Mouse (Mus musculus) lung, postnatal 4 days (tissue): ENCODE measurements around the gene Acot11.
A peak's percentile ranks its signal among the peaks of the same experiment; 100 is the strongest.
"Not testable (repeated sequence)": the region's sequence is repeated elsewhere in the genome, so short reads cannot be mapped to it uniquely, and the experiment has no call there.

Experiments
- DNase-seq, 2 experiments: peaks; one replicate each; pipeline ENCODE4 v3.0.0; 2021

The Acot11 gene

DNA sequence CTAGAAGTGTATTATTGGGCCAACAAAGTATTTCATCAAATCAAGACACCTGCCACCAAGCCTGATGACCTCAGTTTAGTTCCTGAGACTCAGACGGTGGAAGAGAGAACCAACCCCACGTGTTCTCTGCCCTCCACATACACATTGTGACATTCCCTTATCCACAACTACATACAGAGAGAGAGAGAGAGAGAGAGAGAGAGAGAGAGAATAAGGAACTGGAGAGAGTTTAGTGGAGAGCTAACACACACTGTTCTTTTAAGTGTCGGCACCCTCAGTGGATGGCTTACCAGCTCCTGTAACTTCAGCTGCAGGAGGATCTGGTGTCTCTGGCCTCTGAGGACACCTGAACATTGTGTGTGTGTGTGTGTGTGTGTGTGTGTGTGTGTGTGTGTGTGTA, 2.5 kb upstream of the Acot11 start:
- DNase-seq: no peak

DNA sequence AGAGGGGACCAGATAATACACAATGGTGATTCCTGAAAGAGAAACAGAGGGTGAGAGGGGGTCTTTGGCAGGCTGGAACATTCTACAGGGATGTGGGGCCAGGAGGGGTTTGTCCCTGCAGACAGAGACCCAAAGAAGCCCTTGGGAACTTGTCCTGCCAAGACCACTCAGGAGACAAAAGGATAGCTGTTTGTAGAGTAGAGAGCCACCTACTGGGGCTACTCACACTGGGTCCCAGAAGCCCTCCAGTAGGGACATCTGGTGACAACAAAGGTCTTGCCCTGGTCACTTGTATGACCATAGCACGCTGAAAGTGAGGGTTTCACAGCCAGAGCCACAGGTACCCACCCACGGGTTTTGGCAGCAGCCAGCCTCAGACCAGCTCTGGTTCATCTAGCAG, 1.1 kb upstream of the Acot11 start:
- no peak for DNase-seq

DNA sequence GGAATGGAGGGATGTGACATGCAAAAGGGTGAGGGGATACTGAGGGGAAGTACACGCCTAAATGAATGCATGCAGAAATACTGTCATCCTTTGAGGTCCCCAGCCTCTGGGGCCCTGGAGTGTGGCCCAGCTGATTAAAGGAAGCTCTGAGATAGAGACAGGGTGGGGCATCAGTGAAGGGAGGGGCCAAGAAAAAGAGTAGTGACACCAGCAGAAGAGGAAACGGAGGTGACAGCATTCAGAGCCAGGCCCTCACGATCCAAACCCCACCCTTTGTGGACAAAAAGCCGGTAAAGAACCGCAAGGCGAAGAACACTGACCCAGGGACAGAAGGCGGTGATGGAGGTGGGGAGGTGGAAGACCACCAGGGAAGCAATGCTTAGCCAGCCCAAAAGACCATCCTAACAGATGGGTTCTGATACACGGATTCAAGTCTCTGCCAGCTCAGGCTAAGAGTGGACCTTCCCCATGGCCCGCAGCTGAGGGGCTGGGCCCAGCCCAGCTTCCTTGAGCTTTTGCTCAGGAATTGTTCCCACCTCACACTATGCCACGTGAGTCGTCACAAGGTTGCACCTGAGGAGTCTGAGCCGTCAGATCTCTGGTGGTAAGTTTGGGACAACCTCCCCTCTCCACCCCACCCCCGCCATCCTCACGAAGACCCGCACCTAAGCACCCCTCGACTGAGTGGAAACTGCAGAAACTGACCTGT, 443 bp downstream of the Acot11 start:
- DNase-seq: peak in 1 of 2 experiments; percentile 50

DNA sequence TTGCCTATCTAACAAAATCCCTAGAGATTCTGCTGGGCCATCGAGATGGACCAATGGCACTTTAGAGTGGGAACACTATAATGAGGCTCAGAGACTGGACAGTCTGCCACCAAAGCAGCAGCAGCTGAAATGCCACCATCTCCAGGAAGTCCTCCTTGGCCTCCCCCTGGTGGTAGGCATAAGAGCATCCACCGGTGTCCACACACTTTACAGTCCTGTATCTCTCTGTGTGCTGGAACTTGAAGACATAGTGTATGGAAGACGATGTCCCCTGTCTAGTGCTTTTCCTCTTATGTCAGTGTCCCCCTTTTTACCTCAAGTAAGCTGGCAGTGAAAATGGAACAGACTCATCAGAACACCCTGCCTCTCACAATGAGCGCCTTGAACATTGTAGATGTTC, 1.0 kb downstream of the Acot11 start:
- no peak for DNase-seq

DNA sequence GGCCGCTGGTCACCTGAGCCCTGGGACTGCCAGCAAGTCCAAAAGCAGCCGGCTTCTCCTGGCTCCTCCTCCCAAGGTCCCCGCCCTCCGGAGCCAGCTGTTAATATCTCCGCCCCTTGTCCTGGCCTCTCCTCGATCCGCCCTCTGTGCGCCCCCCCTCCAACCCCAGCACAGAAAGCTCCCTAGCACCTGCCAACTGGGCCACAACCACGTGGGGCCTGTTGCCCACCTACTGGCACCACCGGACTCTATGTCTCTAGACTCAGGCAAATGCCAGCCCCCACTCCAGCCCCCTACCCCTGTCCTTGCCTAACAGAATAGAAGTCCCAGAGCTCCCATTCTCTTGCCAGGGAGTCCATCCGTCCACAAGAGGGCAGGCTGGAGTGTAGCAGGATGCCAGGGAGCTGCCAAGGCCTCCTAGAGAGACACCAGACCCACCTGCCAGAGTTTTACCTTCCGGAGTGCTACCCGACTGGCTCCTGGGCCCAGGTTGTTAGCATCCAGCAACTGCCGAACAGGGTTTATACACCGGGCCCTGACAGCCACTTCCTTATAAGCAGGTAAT, 4.9 kb downstream of the Acot11 start:
- peak; percentile 86 to 87 for DNase-seq

DNA sequence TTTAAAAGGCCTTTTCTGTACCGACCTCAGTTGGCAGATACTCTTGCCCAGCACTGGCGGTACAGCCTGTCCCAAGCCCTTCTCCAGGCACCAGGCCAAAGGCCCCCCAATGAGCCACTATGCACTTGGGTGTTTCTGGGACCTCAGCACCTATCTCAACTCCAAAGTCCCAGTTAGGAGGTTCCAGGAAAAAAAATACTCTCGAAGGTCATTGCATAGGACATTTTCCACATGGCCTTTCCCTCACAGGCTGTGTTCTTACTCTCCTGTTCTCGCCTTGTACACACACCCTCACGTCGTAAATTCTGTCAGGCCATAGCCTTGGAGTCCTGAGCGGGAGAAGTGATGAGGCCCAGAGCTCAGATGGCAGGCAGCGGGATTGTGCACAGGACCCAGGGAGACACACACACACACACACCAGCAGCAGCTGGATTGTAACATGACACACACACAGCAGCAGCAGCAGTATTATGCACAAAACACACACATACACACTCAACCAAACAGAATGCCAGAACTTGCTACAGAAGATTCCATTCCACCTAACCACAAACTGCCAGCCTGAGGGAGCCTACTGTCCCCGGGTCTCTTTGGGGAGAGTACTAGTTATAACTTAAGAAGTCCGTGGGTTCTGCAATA, 5.8 kb downstream of the Acot11 start:
- no peak for DNase-seq

DNA sequence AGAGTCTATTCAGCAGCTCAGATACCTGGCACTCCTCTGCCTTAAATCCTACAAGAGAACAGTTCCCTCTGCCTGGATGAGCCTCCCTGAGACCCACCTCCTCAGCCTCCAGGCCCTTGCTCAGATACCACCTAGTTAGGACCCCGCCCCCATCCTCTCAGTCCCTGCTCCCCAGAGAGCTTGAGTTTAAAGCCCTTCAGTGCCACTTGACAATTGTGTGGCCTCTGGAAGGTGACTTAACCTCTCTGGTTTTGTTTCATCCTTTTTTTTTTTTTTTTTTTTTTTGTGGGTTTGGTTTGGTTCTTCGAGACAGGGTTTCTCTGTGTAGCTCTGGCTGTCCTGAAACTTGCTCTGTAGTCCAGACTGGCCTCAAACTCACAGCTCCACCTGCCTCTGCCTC, 9.5 kb downstream of the Acot11 start:
- DNase-seq: no peak

DNA sequence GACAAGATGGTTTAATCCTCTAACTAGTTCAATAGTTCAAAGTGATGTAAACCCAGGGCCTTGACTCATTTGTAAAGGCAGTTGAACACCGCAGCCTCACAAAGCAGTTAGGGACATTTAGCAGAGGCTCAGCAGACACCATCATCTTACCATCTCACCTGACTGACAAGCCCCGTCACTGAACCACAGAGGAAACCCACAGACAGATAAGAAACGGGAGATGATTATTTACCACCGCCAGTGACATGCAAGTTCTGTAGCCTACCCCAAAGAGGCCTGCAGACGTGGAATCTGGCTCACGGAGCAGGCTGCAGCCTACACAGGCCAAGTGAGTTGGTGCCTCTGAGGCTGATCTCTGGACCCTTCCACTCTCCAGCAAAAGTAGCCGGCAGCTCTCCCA, 10.6 kb downstream of the Acot11 start:
- no peak for DNase-seq

DNA sequence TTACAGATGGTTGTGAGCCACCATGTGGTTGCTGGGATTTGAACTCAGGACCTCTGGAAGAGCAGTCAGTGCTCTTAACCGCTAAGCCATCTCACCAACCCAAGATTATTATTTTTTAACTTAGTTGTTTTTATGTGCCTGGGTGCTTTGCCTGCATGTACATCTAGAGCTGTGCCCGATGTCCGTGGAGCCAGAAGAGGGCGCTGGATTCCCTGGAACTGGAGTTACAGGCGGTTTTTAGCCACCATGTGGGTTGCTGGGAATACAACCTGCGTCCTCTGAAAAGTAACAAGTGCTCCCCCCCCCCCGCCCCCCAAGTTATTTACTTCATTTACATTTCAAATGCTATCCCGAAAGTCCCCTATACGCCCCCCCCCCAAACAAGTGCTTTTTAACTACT, 11.0 kb downstream of the Acot11 start:
- DNase-seq: not testable (repeated sequence)

DNA sequence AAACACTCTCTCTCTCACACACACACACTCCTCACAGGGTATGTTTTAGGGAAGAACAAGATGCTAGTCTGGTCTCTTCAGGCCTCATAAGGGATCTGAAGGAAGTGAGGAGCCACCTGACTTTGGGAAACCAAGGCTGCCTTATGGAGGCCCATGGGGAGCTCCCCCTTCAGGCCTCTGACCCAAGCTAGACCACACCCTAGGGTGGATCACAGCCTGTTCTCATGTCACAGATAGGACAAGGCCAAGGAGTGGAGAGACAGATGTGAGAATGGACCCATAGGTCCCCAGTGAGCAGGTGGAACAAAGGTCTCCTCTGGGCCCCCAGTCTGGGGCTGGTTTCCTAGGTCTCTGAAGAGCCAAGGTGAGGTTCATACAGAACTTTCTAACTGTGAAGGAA, 12.5 kb downstream of the Acot11 start:
- no peak for DNase-seq

DNA sequence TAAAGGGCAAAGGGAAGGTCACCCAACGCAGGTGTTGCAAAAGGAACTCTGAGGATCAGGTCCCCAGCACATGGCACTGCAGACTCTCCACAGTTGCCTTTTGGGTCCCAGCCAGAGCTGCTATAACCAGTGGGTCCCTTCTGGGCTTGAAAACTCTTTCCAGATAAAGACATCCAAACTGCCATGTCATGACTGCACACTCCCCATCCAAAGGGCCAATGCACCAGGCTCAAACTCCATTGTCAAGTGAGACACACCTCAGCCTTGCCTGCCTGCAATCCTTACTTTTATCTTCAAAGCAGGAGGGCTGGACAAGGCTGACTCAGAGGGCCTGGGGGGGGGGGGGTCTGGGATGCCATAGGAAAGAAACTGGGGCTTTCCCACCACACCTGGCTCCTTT, 13.9 kb downstream of the Acot11 start:
- DNase-seq: no peak

DNA sequence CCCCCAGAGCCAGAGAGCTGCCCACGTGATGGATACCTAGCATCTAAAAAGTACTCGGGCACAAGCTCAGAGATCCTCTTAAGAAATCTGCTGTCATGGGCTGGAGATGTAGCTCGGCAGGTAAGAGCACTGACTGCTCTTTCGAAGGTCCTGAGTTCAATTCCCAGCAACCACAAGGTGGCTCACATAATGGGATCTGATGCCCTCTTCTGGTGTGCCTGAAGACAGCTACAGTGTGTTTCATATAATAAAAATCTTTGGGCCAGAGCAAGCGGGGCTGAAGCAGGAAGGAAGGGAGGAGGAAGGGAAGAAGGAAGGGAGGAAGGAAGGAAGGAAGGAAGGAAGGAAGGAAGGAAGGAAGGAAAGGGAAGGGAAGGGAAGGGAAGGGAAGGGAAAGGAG, 14.6 kb downstream of the Acot11 start:
- DNase-seq: not testable (repeated sequence)

DNA sequence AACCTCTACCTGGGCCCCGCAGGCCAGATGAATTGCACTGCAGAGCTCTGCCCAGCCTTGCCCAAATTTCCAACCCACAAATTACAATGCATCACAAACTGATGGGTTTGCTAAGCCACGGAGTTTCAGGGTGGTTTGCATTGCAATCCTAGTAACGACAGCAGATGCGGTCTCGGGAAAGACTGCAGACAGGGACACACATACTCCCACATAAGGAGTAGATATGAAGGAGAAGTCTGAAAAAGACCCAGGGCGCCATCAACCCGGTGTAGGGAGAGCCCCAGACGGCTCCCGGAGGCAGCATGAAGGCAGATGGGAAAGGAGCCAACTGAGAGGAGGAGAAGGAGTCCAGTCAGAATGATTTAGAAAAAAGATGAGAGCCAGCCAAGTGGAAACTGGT, 15.1 kb downstream of the Acot11 start:
- no peak for DNase-seq

DNA sequence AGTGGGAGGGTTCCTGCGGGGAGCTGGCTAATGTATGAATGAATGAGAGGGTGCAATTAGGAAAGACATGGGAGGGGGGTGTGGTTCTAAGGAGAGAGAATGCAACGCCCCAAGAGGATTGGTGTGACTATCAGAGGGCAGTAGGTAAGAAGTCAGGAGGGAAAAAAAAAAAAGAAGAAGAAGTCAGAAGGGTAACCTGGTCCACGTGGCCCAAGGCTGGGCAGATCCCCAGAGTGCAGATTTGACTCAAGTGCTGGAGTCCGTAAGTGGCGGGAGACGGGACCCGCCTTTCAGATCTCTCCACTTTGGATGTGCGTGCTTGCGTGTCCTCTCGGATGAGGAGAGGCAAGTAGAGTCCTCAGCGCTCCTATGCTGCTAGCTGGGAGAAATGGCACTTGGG, 16.2 kb downstream of the Acot11 start:
- DNase-seq: no peak

DNA sequence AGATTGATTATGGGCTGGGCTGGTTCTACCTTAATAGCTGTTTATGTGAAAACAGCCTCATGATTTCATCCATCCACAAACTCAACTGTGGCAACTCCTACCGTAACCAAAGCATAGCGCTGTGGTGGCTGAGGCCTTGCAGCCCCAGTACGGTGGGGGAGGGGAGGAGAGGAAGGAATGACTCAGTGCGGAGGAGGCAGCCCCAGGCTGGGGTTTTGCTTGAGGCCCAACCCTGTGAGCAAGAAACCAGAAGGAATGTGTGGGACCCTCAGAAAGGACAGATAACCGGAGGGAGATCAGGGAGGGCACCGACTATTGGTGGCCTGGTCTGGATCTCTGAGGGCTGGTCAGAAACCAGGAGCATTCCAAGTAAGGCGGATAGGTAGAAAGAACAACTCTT, 17.0 kb downstream of the Acot11 start:
- DNase-seq: peak in 1 of 2 experiments; percentile 51

DNA sequence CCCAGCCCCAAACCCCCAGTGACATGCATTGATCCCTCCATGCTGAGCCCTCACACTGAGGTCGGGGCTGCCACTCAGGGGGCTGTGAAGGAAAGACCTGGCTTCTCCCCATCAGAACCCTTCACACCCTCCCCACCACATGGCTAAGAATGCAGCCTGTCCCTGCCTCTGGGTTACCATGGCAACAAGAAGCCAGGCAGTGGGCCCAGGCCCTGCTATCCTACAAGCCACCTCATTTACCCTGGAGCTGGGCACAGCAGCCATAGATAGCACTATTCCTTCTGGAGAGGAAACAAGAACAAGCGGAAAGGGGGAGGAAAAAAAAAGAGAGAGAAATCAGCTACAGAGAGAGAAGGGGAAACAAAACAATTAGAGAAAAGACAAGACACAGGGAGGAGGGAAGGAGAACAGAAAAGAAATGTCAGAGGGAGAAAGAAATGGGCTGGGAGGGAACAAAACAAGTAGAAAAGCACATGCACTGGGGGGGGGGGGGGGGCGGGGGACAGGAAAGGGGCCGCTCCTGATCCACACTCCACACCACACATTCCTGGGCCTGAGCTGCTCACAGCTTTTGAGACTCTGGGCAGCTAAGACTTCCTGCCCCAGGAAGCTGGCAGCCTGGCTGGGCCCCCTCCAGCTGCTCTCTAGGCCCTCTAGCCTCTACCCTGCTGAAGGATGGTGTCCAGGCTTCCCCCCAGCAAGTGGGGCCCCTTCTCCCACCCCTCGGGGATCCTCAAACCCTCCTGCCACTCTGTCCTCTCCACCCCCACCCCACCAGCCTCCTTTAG, 18.9 kb downstream of the Acot11 start:
- peak; percentile 52 to 79 for DNase-seq

DNA sequence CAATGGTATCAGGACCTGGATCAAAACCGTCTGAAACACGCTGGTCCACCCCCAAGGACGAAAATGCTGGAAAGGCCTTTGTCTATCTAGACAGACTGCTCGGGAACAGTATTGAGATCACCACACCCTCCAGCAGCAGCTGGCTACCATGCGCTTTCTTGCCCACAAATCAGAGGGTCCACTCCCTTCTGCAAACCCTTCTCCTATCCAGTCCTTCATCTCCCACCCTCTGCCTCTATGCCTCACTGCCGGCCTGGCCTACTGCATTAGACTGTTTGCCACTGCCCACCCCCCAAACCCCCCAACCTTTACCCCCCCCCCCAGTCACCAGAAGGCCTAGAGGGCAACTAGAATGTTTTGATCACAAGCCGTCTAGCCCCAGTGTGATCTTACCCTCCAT, 19.5 kb downstream of the Acot11 start:
- no peak for DNase-seq

DNA sequence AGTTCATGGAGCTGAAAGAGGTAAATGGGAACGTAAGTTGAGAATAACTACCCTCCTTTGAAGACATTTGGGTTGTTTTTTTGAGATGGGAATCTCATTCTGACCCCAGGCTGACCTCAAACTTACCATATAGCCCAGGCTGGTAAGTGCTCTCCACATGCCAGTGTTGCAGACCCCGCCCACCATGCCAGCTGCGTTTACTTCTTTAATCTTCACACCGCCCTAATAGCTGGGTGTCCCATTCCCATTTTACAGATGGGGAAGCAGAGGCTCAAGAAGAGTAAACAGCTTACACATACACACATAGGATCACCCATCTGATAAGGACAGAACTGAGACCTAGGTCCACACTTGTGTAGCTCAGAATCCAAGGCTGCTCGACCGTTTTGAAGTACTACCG, 20.0 kb downstream of the Acot11 start:
- no peak for DNase-seq

DNA sequence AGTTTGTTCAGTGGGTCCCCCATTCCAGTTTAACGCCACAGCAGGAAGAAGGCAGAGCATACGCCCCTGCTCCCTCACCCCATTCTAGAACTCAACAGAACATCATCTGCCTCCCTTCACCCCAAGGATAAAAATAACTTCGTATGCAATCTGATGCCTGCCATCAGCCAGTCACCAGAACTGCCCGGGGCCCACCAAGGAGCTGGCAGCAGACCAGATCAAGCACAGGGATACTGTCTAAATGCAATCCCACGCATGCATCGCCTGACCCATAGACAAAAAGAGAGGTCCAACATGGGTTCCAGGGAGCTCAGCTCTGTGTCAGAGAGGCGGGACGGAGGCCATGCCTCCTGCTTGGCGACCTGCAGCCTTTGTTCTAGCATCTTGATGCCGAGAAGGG, 21.7 kb downstream of the Acot11 start:
- DNase-seq: no peak

DNA sequence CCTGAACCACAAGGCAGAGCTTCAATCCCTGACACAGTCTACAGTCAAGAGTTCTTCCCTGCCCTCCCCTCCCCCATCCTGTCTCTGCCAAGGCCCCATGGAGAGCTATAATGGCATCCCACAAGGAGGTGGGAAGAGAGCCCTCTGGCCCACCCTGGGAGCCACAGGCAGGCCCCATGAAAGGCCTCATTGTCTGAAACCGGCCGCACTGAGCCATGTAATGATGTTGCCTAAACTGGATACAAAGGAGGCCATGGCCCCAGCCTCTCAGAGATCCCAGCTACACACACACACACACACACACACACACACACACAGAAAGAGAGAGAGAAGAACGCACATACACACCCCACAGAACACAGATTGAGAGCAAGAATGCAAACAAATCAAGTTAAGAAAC, 24.8 kb downstream of the Acot11 start:
- DNase-seq: no peak

DNA sequence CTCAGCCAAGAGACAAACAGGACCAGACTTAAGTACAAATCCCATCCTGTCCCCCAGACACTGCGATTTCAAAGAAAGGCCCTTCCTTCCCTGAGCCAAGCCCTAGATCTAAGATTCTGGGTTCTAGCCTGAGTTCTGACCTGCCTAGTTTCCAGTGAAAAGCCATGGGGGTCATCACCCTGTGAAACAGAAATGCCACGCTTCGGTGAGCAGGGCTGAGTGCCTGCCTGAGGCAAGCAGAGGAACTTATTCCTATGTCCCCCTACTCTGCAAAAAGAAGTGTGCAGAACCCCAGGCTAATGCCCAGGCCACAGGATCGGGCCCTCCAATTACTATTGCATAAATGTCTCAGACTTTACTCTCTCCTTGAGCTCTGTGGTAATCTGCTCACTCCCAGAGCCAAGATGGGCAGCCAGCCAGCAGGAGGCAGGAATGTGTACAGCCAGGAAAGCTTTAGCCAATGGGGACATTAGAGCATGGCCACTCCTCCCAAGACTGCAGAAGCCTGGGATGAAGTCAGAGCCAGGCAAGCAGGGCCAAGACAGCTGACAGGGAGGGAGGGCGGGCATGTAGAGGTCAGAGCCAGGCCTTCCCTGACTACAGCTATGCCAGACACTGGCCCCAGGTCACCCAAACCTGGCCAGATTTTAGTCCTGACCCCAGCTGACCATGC, 26.5 kb downstream of the Acot11 start:
- DNase-seq: peak; percentile 94 to 97

DNA sequence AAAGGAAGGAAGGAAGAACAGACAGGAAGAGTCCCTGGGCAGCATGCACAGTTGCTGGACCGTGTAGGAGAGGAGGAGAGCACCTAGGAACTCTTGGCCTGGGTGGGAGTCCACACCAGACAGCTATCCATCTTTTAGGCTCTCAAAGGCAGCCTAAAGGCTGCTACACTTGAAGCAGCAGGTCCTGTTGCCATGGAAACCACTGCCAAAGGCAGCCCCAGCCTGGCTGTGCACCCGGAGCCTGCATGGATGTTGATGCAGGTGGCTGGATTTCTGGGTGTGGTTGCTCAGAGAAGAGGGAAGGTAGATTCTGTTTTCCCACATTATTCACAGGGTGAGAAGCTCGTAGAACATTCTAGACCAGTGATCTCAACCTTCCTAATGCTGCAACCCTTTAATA, 27.8 kb downstream of the Acot11 start:
- no peak for DNase-seq

DNA sequence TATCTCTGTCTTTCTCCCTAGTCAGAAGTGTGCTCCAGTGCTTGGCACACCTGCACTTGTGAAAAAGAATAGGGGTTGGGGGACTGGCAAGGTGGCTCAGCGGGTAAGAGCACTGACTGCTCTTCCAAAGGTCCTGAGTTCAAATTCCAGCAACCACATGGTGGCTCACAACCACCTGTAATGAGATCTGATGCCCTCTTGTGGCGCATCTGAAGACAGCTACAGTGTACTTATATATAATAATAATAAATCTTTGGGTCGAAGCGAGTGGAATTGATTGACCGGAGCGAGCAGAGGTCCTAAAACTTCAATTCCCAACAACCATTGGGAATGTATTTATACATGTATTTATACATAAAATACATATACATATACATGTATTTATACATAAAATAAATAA, 29.0 kb downstream of the Acot11 start:
- not testable (repeated sequence) for DNase-seq
